13 mouse cellular contexts compared by ENCODE assay signal in genomic region chr6:71829768-71830167, GRCm38 (mm10). TPM values are rescaled to one million over a fixed set of nuclear protein-coding genes. Genes with fewer than 3 reads are reported as not detected.
DNase-seq lines count a peak whose midpoint lies in the region; ATAC-seq and TF ChIP-seq lines count a peak whose summit lies in the region.
"Had no signal": no experiment of that assay in that cellular context is flagged by ENCODE, and none has a peak within 500 bp of the region (broad histone marks: within the 10 kb centered on the region; RNA-seq: fewer than 3 reads in every experiment).

No protein-coding gene starts in this region.

- no peaks in the 10 kb centered on the region for H3K9me3 ChIP-seq in forebrain, embryonic 12.5 days
- no peaks in the 10 kb centered on the region for H3K9me3 ChIP-seq in forebrain, embryonic 15.5 days
- no peaks in the 10 kb centered on the region for H3K9me3 ChIP-seq in lung, embryonic 14.5 days (ENCODE audit: low read depth, low read length)
- no peaks in the 10 kb centered on the region for H3K9me3 ChIP-seq in G1E (replicated peaks)
- H3K9me3 ChIP-seq: hindbrain, embryonic 15.5 days had no signal

- H3K9ac ChIP-seq in forebrain, embryonic 12.5 days = no peak overlapping the region
- H3K9ac ChIP-seq in forebrain, embryonic 15.5 days (replicated peaks) = no peak overlapping the region
- H3K9ac ChIP-seq in lung, embryonic 14.5 days = no peak overlapping the region
- H3K9ac ChIP-seq: hindbrain, embryonic 15.5 days had no signal

- no peak overlapping the region for H3K27ac ChIP-seq in forebrain, embryonic 12.5 days
- no peak overlapping the region for H3K27ac ChIP-seq in forebrain, embryonic 15.5 days (replicated peaks)
- no peak overlapping the region for H3K27ac ChIP-seq in lung, embryonic 14.5 days (ENCODE audit: low read depth)
- H3K27ac ChIP-seq in macrophage = no peak overlapping the region
- H3K27ac ChIP-seq: hindbrain, embryonic 15.5 days had no signal

- peaks cover 11% of the 10 kb centered on the region for H3K4me1 ChIP-seq in forebrain, embryonic 12.5 days
- peaks cover 21% of the 10 kb centered on the region for H3K4me1 ChIP-seq in forebrain, embryonic 15.5 days
- peaks cover 5% of the 10 kb centered on the region; the same call in 1 of the 2 replicates for H3K4me1 ChIP-seq in lung, embryonic 14.5 days (ENCODE audit: insufficient read depth)
- no peaks in the 10 kb centered on the region; the same call in 1 of the 2 replicates for H3K4me1 ChIP-seq in lung, adult 2 months (ENCODE audit: control insufficient read depth, insufficient read depth, low read length)
- peaks cover 13% of the 10 kb centered on the region for H3K4me1 ChIP-seq in G1E (ENCODE audit: insufficient read depth, low read depth, low read length)

- TF ChIP-seq POLR2A in lung, adult 2 months (IDR thresholded peaks at IDR 0.05; ENCODE audit: borderline replicate concordance, extremely low read depth, low read depth, low read length) = no peak

- no peak for DNase-seq in lung, embryonic 14.5 days
- DNase-seq in lung, adult 2 months = no peak
- no peak for DNase-seq in G1E (ENCODE audit: low spot score)
- no peak for DNase-seq in adrenal gland, postnatal 25 days
- DNase-seq: B cell, adult 2 months; cerebellum, adult 8-10 months; heart, adult 18-20 months; heart, postnatal 10 days; lung, postnatal 10 days had no signal

- peaks cover 10% of the 10 kb centered on the region for H3K36me3 ChIP-seq in forebrain, embryonic 12.5 days (replicated peaks)
- 0 out of 2 replicates have a peak, but pooled peaks cover 9% of the 10 kb centered on the region for H3K36me3 ChIP-seq in forebrain, embryonic 15.5 days
- H3K36me3 ChIP-seq in lung, embryonic 14.5 days (ENCODE audit: insufficient read depth) = peaks cover 7% of the 10 kb centered on the region; the same call in 1 of the 2 replicates
- H3K36me3 ChIP-seq in G1E (replicated peaks) (peaks cover 21% of the 10 kb centered on the region), macrophage (ENCODE audit: inconsistent target) (no peaks in the 10 kb centered on the region)

- H3K27me3 ChIP-seq in forebrain, embryonic 12.5 days = no peaks in the 10 kb centered on the region
- H3K27me3 ChIP-seq in forebrain, embryonic 15.5 days = no peaks in the 10 kb centered on the region
- no peaks in the 10 kb centered on the region for H3K27me3 ChIP-seq in lung, embryonic 14.5 days (ENCODE audit: insufficient read depth, low read length)
- H3K27me3 ChIP-seq in G1E (ENCODE audit: insufficient read depth, low read length) = no peaks in the 10 kb centered on the region; the same call in 1 of the 2 replicates

- H3K4me3 ChIP-seq in forebrain, embryonic 12.5 days (replicated peaks) = peak overlapping the region; percentile 97; the same call in 1 of the 2 replicates
- H3K4me3 ChIP-seq in forebrain, embryonic 15.5 days = no peak overlapping the region
- no peak overlapping the region for H3K4me3 ChIP-seq in lung, embryonic 14.5 days (ENCODE audit: low read depth, low read length)
- no peak overlapping the region for H3K4me3 ChIP-seq in lung, adult 2 months (replicated peaks; ENCODE audit: extremely low read depth, low read depth, low read length)
- H3K4me3 ChIP-seq in G1E (ENCODE audit: low read depth, low read length) (peak overlapping the region; percentile 99; the same call in 1 of the 2 replicates), macrophage (ENCODE audit: inconsistent target) (peak overlapping the region; percentile 73; the same call in 1 of the 2 replicates)

- H3K4me2 ChIP-seq in forebrain, embryonic 12.5 days = no peak overlapping the region
- H3K4me2 ChIP-seq in forebrain, embryonic 15.5 days (replicated peaks) = no peak overlapping the region
- H3K4me2 ChIP-seq in lung, embryonic 14.5 days = peak overlapping the region; percentile 83; the same call in 1 of the 2 replicates

- ATAC-seq in forebrain, embryonic 12.5 days (ENCODE audit: low FRiP score) = no peak
- no peak for ATAC-seq in forebrain, embryonic 15.5 days (replicated peaks)
- ATAC-seq in lung, embryonic 14.5 days (ENCODE audit: insufficient read depth) = no peak
- no peak for ATAC-seq in G1E (ENCODE audit: extremely low read depth, insufficient number of reproducible peaks, low FRiP score, poor library complexity, severe bottlenecking)

- TF ChIP-seq CTCF in lung, embryonic 14.5 days (IDR thresholded peaks at IDR 0.05; ENCODE audit: low read depth) = no peak
- no peak for TF ChIP-seq CTCF in lung, adult 2 months (IDR thresholded peaks at IDR 0.05; ENCODE audit: insufficient read depth, low read length)
- no peak for TF ChIP-seq CTCF in G1E (IDR thresholded peaks at IDR 0.05; ENCODE audit: low read depth, low read length)

- H3K79me2 ChIP-seq in macrophage (ENCODE audit: inconsistent target) = peaks cover 31% of the 10 kb centered on the region

- WGBS in forebrain, embryonic 12.5 days = 87% methylated on average over 9 of the region's 9 CpGs
- 89% methylated on average over 9 of the region's 9 CpGs for WGBS in forebrain, embryonic 15.5 days
- WGBS in lung, embryonic 14.5 days = 80% methylated on average over 9 of the region's 9 CpGs
- WGBS in lung, adult 2 months = 85% methylated on average over 9 of the region's 9 CpGs
- WGBS in macrophage (ENCODE audit: missing documents) = 92% methylated on average over 9 of the region's 9 CpGs

RNA-seq across cellular contexts. Expression of gene Immt, which starts 1.4 kb away (rescaled TPM):
- 151 and 156 TPM in 2 replicates for polyA plus RNA-seq in forebrain, embryonic 12.5 days (2016; fragmentation: Nextera tagmentation; extraction: Ambion mirVana)
- polyA plus RNA-seq in forebrain, embryonic 15.5 days (2015; fragmentation: Nextera tagmentation; extraction: Ambion mirVana) = 149 and 151 TPM in 2 replicates
- polyA plus RNA-seq in lung, embryonic 14.5 days (2014; fragmentation: Nextera tagmentation; extraction: Ambion mirVana) = 193 and 196 TPM in 2 replicates
- polyA plus RNA-seq in lung, adult 2 months (2012; rRNA removed) = 26.4 and 33.5 TPM in 2 replicates
- 139 and 169 TPM in 2 replicates for total RNA-seq in G1E (2014; fragmentation: Nextera tagmentation)
- total RNA-seq in G1E (2017) = 147 and 163 TPM in 2 replicates
- 25.6 and 38.1 TPM in 2 replicates for polyA plus RNA-seq in G1E (2012)
- 100 to 1,000 TPM in 22 of 26 experiments, 10 to 100 TPM in 4; 63.6 to 196 (median 147) TPM for total RNA-seq in macrophage (2018; cell fraction: chromatin; rRNA removed)
- total RNA-seq in macrophage (2018; cell fraction: cytosol; rRNA removed) = 10 to 100 TPM; 60.9 to 98.5 (median 76.0) TPM
- total RNA-seq in macrophage (2018; cell fraction: nucleus; rRNA removed) = 100 to 1,000 TPM in 11 of 26 experiments, 10 to 100 TPM in 15; 42.3 to 146 (median 90.1) TPM
- polyA plus RNA-seq in macrophage (2018) = 63.7 to 112 TPM (median 107 TPM) in 3 replicates
- total RNA-seq in adrenal gland, postnatal 25 days (2021) = 307 and 331 TPM in 2 replicates

RNA-seq across cellular contexts. Expression of gene Mrpl35, which starts 3.0 kb away (rescaled TPM):
- 50.7 and 50.9 TPM in 2 replicates for polyA plus RNA-seq in forebrain, embryonic 12.5 days (2016; fragmentation: Nextera tagmentation; extraction: Ambion mirVana)
- 37.7 and 41.0 TPM in 2 replicates for polyA plus RNA-seq in forebrain, embryonic 15.5 days (2015; fragmentation: Nextera tagmentation; extraction: Ambion mirVana)
- 66.5 and 66.7 TPM in 2 replicates for polyA plus RNA-seq in lung, embryonic 14.5 days (2014; fragmentation: Nextera tagmentation; extraction: Ambion mirVana)
- polyA plus RNA-seq in lung, adult 2 months (2012; rRNA removed) = 3.5 and 6.2 TPM in 2 replicates
- total RNA-seq in G1E (2014; fragmentation: Nextera tagmentation) (34.2 and 40.3 TPM in 2 replicates), G1E (2017) (32.9 and 50.2 TPM in 2 replicates)
- polyA plus RNA-seq in G1E (2012) (0.77 and 1.0 TPM in 2 replicates), macrophage (2018) (11.0 to 21.7 TPM (median 19.0 TPM) in 3 replicates)
- total RNA-seq in macrophage (2018; cell fraction: chromatin; rRNA removed) = 1 to 10 TPM in 21 of 26 experiments, under 1 TPM in 4, not detected in 1; 0.61 to 5.6 (median 3.2) TPM
- total RNA-seq in macrophage (2018; cell fraction: cytosol; rRNA removed) = 10 to 100 TPM; 10.2 to 19.8 (median 15.1) TPM
- total RNA-seq in macrophage (2018; cell fraction: nucleus; rRNA removed) = 1 to 10 TPM in 23 of 26 experiments, under 1 TPM in 3; 0.75 to 7.9 (median 4.1) TPM
- total RNA-seq in adrenal gland, postnatal 25 days (2021) = 34.6 and 40.6 TPM in 2 replicates

Comparison
In these comparisons a context has a peak if more than half of its experiments do, and no peak if none do; other contexts are left out.
1. H3K4me3 ChIP-seq: peak in forebrain, embryonic 12.5 days (single experiment), G1E (single experiment) and macrophage (single experiment); none in forebrain, embryonic 15.5 days (single experiment), lung, embryonic 14.5 days (single experiment) and lung, adult 2 months (single experiment).